Mouse (Mus musculus): Measurements from ENCODE around the gene Sept5. TPM values are rescaled to one million over a fixed set of nuclear protein-coding genes. Genes with fewer than 3 reads are reported as not detected.

Gene Sept5
- polyA plus RNA-seq, 1 experiment from 2014 or later: 11.7 TPM

DNA sequence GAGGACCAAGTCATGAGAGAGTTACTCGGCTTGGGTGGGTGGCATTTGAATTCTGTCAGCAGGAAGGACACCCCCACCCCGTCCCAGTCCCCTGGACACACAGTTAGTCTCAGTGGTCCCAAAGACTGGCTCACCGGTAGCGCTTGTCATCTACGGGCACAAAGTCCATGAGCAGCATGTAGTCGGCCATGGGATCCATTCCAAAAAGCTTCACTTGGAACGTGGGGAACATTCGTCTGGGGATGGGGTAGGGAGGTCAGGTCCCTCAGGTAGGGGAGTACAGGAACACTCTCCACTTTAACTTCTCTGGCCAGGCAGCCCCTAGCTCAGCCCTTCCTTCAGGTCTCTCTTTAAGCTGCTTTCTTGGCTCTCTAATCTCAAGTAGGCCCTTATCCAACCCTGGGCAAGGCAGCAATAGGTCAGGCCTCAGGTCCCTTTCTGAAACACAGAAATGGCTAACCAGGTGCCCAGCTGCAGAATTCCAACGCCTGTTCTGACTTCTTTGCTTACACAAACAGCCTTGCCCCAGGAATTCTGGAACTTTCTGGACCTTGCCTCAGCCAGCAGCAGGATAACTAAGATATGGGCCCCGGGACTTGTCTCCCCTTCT is 44.7 kb downstream of the Sept5 start:
- 23% methylated on average over 10 of the region's 10 CpGs for WGBS
- Histone ChIP-seq H3K9me3 (no peaks in the 10 kb centered on the region), H3K4me1 (peaks cover 61% of the 10 kb centered on the region), H3K36me3 (no peaks in the 10 kb centered on the region), H3K27me3 (ENCODE audit: insufficient read depth, poor library complexity, severe bottlenecking) (peaks cover 100% of the 10 kb centered on the region), H3K4me3 (peak overlapping the region; percentile 63), H3K27ac (no peak overlapping the region)
- no peak for DNase-seq (ENCODE audit: low spot score)

DNA sequence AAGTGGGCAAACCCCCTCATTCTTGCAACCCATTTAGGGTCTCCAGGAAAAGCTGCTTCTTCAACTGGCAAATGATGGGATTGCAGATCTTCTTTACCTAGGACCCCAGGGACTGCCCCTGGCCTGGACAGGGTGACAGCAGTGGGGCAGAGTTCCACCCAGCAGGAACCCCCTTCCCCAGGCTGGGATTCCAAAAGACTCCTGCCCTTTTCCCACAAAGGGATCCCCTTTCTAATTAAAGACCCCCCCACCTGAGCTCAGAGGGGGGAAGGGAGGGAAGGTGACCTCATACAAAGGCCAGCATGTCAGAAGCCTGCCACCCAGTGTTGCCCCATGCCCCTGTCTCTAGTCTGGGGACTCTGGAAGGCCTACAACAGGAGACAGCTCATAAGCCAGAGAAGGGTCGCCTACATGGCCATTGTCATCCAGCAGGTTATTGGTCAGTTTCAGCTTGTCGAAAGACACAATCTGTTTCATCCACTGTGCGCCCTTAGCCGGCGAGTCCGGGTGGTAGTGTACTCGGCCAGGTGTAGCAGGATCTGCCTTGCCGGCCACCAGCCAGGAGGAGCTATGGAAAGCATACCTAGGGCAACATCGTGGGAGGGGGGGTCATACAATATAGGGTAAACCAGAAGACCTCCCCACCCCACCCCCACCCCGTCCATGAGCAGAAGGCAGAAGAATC is 45.9 kb downstream of the Sept5 start:
- peaks cover 97% of the 10 kb centered on the region for H3K27me3 ChIP-seq (ENCODE audit: insufficient read depth, poor library complexity, severe bottlenecking)
- no peaks in the 10 kb centered on the region for H3K36me3 ChIP-seq
- no peak overlapping the region for H3K4me3 ChIP-seq
- no peak overlapping the region for H3K27ac ChIP-seq
- H3K9me3 ChIP-seq: no peaks in the 10 kb centered on the region
- WGBS: 22% methylated on average over 10 of the region's 10 CpGs
- H3K4me1 ChIP-seq: peaks cover 58% of the 10 kb centered on the region
- DNase-seq (ENCODE audit: low spot score): no peak

DNA sequence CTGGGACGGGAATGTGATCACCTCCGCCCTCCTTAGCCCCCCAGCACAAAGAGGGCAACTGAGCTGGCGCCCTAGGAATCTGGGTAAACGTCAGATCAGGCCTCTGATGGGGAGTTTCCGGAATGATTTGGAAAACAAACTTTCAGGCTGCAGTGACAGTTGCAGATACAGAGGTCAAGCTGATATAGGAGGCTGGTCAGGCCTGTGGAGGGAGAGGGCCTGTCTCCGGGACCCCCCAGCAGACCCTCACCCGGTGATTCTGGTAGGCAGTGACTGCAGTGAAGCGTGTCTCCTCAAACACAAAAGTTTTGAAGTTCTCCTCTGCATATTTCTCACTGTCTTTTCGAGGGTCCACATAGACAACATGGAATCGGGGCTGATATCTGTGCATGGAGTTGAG is 46.6 kb downstream of the Sept5 start:
- Histone ChIP-seq H3K4me3 (no peak overlapping the region), H3K27me3 (ENCODE audit: insufficient read depth, poor library complexity, severe bottlenecking) (peaks cover 97% of the 10 kb centered on the region), H3K27ac (no peak overlapping the region), H3K9me3 (no peaks in the 10 kb centered on the region), H3K4me1 (peaks cover 54% of the 10 kb centered on the region), H3K36me3 (no peaks in the 10 kb centered on the region)
- DNase-seq (ENCODE audit: low spot score): no peak
- WGBS: 12% methylated on average over 10 of the region's 10 CpGs

DNA sequence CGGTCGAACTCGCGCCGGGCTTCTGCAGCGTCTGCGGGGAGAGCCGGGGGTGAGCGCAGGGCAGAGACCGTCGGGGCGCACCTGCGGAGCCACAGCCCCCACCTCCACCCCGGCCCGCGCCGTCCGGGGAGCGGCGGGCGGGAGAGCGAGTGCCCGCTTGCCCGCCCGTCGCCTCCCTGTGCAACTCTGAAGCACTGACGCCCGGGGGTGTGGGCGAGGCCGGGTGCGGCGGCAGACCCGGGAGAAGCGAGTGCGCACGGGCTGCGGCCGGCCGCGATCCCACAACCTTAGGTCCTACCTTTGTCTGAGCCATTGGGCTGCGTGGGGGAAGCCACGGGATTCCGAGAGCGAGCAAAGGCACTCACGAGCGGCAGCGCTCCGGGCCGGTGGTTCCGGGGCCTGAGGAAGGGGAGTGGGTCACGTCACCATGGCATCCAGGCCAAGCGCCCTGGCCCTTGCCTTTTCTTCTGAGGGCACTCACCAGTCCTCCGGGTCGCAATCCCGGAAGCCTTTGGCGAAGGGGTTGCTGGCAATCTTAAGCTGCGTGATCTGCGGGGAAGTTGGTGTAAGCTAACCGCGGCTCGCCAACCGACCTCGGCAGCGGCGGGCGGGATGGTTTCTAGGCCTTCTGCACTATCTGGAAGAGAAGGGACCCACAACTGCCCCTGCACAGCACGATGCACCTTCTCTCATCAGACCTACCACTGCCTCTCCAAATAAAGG is 47.2 kb downstream of the Sept5 start:
- peaks cover 97% of the 10 kb centered on the region for H3K27me3 ChIP-seq (ENCODE audit: insufficient read depth, poor library complexity, severe bottlenecking)
- peak overlapping the region; percentile 65 for H3K27ac ChIP-seq
- H3K4me1 ChIP-seq: peaks cover 52% of the 10 kb centered on the region
- 3% methylated on average over 58 of the region's 67 CpGs for WGBS
- no peaks in the 10 kb centered on the region for H3K9me3 ChIP-seq
- no peak for DNase-seq (ENCODE audit: low spot score)
- peak overlapping the region; percentile 57 for H3K4me3 ChIP-seq
- H3K36me3 ChIP-seq: no peaks in the 10 kb centered on the region

DNA sequence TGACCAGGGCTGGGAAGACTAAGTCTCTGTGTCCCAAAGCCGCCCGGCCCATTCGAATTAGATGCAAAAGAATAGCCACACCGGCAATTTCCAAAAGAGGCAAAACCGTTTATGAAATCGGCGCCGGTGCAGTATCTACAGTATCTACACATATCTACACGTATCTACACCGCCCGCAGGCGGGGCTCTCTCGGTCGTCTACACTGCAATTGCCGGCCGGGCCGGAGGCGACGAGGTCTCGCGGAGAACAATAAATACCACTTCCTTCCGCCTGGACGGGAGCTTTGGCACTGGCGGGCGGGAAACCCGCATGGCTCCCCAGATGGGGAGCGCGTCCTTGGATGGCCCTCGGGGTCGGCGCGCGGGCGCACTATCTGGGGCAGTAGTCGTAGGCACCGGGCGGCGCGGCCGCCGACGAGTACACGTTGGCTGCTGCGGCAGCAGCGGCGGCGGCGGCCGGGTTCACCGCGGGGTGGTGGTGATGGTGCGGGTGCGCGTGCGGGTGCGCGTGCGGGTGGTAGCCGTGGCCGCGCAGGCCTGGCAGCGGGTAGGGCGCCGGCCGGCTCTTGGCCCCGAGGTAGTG is 48.0 kb downstream of the Sept5 start:
- Histone ChIP-seq H3K4me3 (peak overlapping the region; percentile 57), H3K36me3 (no peaks in the 10 kb centered on the region), H3K9me3 (no peaks in the 10 kb centered on the region), H3K4me1 (peaks cover 51% of the 10 kb centered on the region), H3K27me3 (ENCODE audit: insufficient read depth, poor library complexity, severe bottlenecking) (peaks cover 94% of the 10 kb centered on the region), H3K27ac (peak overlapping the region; percentile 65)
- 2% methylated on average over 66 of the region's 66 CpGs for WGBS
- no peak for DNase-seq (ENCODE audit: low spot score)

DNA sequence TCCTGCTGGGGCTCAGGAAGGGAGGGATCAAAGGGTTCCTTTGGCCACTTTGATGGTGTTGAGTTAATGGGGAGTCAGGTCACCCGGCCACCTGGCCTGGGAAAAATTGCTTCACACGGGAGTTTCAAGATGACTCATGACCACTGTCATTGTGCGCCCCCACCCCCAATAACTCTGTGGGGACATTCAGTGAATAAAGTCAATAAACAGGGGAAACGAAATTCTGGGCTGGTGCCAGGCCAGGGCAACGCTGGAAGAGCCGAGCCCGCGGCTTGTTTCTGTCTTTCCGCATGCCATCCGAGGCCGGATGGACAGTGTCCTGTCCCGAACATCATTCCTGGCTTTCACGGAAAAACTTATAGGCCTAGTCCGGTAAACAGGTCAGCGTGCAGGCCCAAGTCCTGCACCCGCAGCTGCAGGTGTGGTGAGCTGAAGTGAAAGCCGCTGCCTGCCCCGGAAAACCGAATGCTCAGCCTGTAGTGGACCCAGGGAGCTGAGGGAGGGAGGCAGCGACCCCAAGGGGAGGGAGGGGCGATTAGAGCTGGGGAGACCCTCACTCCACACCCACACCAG is 48.6 kb downstream of the Sept5 start:
- Histone ChIP-seq H3K9me3 (no peaks in the 10 kb centered on the region), H3K4me1 (peaks cover 45% of the 10 kb centered on the region), H3K36me3 (no peaks in the 10 kb centered on the region), H3K27me3 (ENCODE audit: insufficient read depth, poor library complexity, severe bottlenecking) (peaks cover 90% of the 10 kb centered on the region), H3K4me3 (peak overlapping the region; percentile 57), H3K27ac (peak overlapping the region; percentile 65; the same call in 1 of the 2 replicates)
- DNase-seq (ENCODE audit: low spot score): no peak
- WGBS: 12% methylated on average over 21 of the region's 21 CpGs

DNA sequence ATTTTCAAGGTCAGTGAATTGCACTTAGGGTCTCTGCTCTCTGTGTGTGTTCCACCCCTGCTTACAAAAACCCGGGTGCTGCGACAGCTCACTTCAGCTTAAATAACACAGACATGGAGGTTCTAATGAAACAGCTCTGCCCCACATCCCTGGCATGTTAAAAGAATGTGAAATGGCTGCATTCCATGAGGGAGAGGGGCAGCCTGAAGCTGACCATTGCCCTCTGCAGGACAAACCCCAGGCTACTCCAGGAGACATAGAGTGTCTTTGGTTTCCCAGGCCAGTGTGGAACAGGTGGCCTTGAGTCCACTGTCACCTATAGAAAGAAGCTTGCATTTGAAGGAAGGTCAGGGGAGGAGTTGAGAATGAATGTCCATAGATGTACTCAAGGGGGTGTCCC is 49.4 kb downstream of the Sept5 start:
- Histone ChIP-seq H3K36me3 (no peaks in the 10 kb centered on the region), H3K27me3 (ENCODE audit: insufficient read depth, poor library complexity, severe bottlenecking) (peaks cover 83% of the 10 kb centered on the region)
- no peak for DNase-seq (ENCODE audit: low spot score)

DNA sequence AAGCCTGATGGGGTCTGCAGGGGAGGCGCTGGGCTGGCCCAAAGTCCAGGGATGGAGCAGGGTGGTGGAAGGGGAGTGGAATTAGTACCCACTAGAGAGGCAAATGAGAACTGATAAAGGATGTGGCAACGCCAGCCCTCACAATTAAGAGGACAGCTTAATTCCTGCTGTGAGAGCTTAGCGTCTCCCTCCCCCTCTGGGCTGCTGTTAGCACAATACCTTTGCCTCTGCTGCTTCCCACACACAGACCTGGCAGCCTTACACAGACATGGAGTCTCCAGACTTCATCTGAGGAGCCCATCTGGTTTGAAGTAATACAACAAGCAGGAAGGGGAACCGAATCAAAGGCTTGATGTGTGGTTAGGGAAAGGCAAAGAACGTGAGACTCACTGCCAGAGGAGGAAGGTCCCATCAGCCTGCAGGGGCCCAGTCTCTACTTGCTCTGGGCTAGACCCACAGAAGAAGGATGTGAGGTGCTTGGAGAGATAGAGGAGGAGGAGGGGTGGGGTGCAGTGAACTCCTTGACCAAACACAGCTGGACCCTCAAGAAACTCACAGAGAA is 52.1 kb downstream of the Sept5 start:
- peaks cover 30% of the 10 kb centered on the region for H3K4me1 ChIP-seq
- H3K27me3 ChIP-seq (ENCODE audit: insufficient read depth, poor library complexity, severe bottlenecking): peaks cover 63% of the 10 kb centered on the region
- no peak overlapping the region for H3K27ac ChIP-seq
- no peak for DNase-seq (ENCODE audit: low spot score)
- H3K9me3 ChIP-seq: no peaks in the 10 kb centered on the region
- H3K36me3 ChIP-seq: no peaks in the 10 kb centered on the region
- WGBS: 15% methylated on average over 5 of the region's 5 CpGs
- no peak overlapping the region for H3K4me3 ChIP-seq

More for the DNA sequence above, 49.4 kb downstream of the Sept5 start:
- Histone ChIP-seq H3K4me3 (no peak overlapping the region), H3K9me3 (no peaks in the 10 kb centered on the region), H3K27ac (no peak overlapping the region), H3K4me1 (peaks cover 38% of the 10 kb centered on the region)
- 21% methylated on average over 2 of the region's 2 CpGs for WGBS

DNA sequence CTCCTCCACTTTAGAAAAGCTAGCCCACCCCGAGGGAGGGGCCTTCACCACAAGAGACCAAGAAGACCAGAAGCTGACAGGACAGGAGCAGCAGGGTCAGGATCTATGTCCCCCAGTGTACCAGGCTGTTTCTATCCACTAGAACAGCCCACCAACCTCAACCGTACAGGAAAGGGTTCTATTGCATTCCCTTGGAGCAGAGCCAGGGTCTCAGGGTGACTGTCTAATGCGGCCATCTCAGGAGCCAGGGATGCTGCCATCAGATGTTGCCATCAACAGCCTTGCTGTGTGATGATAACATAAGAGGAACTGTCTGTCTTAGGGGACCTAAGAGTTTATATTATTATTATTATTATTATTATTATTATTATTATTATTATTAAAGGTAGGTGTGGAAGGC is 52.7 kb downstream of the Sept5 start:
- WGBS: 41% methylated on average over 3 of the region's 3 CpGs
- peaks cover 24% of the 10 kb centered on the region for H3K4me1 ChIP-seq
- no peaks in the 10 kb centered on the region for H3K36me3 ChIP-seq
- no peaks in the 10 kb centered on the region for H3K9me3 ChIP-seq
- H3K4me3 ChIP-seq: no peak overlapping the region
- no peak overlapping the region for H3K27ac ChIP-seq
- H3K27me3 ChIP-seq (ENCODE audit: insufficient read depth, poor library complexity, severe bottlenecking): peaks cover 57% of the 10 kb centered on the region
- DNase-seq (ENCODE audit: low spot score): no peak

DNA sequence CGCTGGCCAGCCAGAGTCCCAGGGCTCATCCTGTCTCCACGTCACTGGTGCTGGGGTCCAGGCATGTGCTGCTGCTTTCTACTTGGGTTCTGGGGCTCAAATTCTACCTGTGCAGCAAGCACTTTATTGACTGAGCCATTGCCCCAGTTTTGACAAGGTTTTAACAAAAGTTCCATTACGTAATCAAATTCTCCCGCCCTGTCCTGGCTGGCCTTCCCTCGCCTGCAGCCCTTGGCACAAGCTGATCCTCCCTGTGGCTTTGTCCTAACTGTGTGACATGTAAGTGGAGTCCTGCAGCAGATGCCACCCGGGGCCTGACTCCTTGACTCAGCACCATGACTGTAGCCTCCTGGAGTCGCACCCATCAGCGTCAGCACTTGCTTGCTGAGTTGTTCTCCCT is 55.6 kb downstream of the Sept5 start:
- Histone ChIP-seq H3K9me3 (no peaks in the 10 kb centered on the region), H3K36me3 (no peaks in the 10 kb centered on the region), H3K4me1 (peaks cover 6% of the 10 kb centered on the region; the same call in 1 of the 2 replicates), H3K4me3 (no peak overlapping the region), H3K27ac (no peak overlapping the region), H3K27me3 (ENCODE audit: insufficient read depth, poor library complexity, severe bottlenecking) (peaks cover 29% of the 10 kb centered on the region)
- WGBS: 68% methylated on average over 8 of the region's 8 CpGs
- DNase-seq (ENCODE audit: low spot score): no peak

Data from heart, embryonic 10.5 days (tissue).